Mouse (Mus musculus): ENCODE results near the gene Commd1.

- TF ChIP-seq CTCF (IDR thresholded peaks at IDR 0.05; ENCODE audit: control insufficient read depth, insufficient read depth, low read length) = no peak
- no peak for TF ChIP-seq POLR2A (IDR thresholded peaks at IDR 0.05; ENCODE audit: borderline replicate concordance, control insufficient read depth, low read depth, low read length)
Measured at GRCm38 (mm10) chr11:22936446-22937125, 45.6 kb downstream of the Commd1 start.
